Mouse (Mus musculus) cerebellum, adult 18-20 months (tissue): ENCODE measurements around the gene Pcp2.

ENCODE experiments used
- DNase-seq, 2 experiments: peaks; one replicate each; pipeline ENCODE4 v3.0.0; 2021

Gene Pcp2

GRCm38 (mm10) chr8:3625445-3625844, at the start of gene Pcp2:
Pcp2 (minus strand) TSS chr8:3625545.
- no peak for DNase-seq

GRCm38 (mm10) chr8:3674671-3675070, 49.3 kb upstream of the Pcp2 start:
- DNase-seq = no peak

- peak; percentile 92 to 93 for DNase-seq
Observed at GRCm38 (mm10) chr8:3671980-3672491, 46.7 kb upstream of the Pcp2 start, which contains the start of gene Fcor. Fcor (minus strand) TSS chr8:3672362.

- no peak for DNase-seq
Observed at GRCm38 (mm10) chr8:3670388-3670787, 45.0 kb upstream of the Pcp2 start.

- DNase-seq = no peak
Observed at GRCm38 (mm10) chr8:3665507-3665906, 40.2 kb upstream of the Pcp2 start, which contains the start of gene Mcemp1. Mcemp1 (plus strand) TSS chr8:3665754.

- DNase-seq = no peak
Observed at GRCm38 (mm10) chr8:3664405-3664804, 39.1 kb upstream of the Pcp2 start.

- no peak for DNase-seq
Observed at GRCm38 (mm10) chr8:3660889-3661288, 35.5 kb upstream of the Pcp2 start.

- no peak for DNase-seq
Observed at GRCm38 (mm10) chr8:3656725-3657381, 31.5 kb upstream of the Pcp2 start.

- DNase-seq = no peak
Observed at GRCm38 (mm10) chr8:3655526-3655925, 30.2 kb upstream of the Pcp2 start, which contains the start of gene Retn. Retn (plus strand) TSS chr8:3655770.

- no peak for DNase-seq
Observed at GRCm38 (mm10) chr8:3654726-3655508, 29.6 kb upstream of the Pcp2 start.

- no peak for DNase-seq
Observed at GRCm38 (mm10) chr8:3652845-3653244, 27.5 kb upstream of the Pcp2 start.

GRCm38 (mm10) chr8:3648990-3649389, 23.6 kb upstream of the Pcp2 start:
- no peak for DNase-seq

- DNase-seq = no peak
Observed at GRCm38 (mm10) chr8:3648268-3648667, 22.9 kb upstream of the Pcp2 start.

- no peak for DNase-seq
Observed at GRCm38 (mm10) chr8:3647561-3647960, 22.2 kb upstream of the Pcp2 start.

- DNase-seq = no peak
Observed at GRCm38 (mm10) chr8:3646824-3647531, 21.6 kb upstream of the Pcp2 start.

GRCm38 (mm10) chr8:3645804-3646203, 20.5 kb upstream of the Pcp2 start:
- DNase-seq = peak; percentile 23 to 46

- DNase-seq = peak in 1 of 2 experiments; percentile 26
Observed at GRCm38 (mm10) chr8:3631478-3631875, 6.1 kb upstream of the Pcp2 start.

- DNase-seq = peak; percentile 85 to 86
Observed at GRCm38 (mm10) chr8:3630647-3631477, 5.5 kb upstream of the Pcp2 start, which contains the start of gene Stxbp2. Stxbp2 (plus strand) TSS chr8:3630955.

GRCm38 (mm10) chr8:3628014-3628413, 2.7 kb upstream of the Pcp2 start:
- peak in 1 of 2 experiments; percentile 49 for DNase-seq

- DNase-seq = no peak
Observed at GRCm38 (mm10) chr8:3626971-3627370, 1.6 kb upstream of the Pcp2 start.

GRCm38 (mm10) chr8:3622119-3622518, 3.2 kb downstream of the Pcp2 start:
- DNase-seq = no peak
